Mouse (Mus musculus): Measurements from ENCODE around the gene Pctp. TPM values are rescaled to one million over a fixed set of nuclear protein-coding genes. Genes with fewer than 3 reads are reported as not detected.

The Pctp gene
- polyA plus RNA-seq, 1 experiment, result 0.05 TPM

DNA sequence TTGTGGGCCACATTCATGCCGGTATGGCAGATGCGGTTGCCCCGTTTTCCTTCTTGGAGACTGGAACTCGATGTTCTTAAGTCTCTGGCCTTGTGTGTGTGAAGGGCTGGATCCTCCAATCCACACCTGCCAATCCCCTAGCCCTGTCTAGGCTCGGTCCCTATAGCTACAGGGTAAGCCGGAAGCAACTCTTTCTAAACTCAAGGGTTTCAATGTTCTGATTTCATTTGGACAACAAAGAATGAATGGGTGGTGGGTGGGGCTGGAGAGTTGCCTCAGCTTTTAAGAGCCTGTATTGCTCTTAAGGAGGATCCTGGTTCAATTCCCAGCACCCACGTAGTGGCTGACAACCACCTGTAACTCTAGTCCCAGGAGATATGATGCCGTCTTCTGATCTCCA, 16.2 kb downstream of the Pctp start:
- Histone ChIP-seq H3K36me3 (ENCODE audit: control insufficient read depth) (no peaks in the 10 kb centered on the region; the same call in 1 of the 2 replicates), H3K9me3 (ENCODE audit: control insufficient read depth, low read length) (no peaks in the 10 kb centered on the region), H3K27me3 (ENCODE audit: control insufficient read depth) (no peaks in the 10 kb centered on the region), H3K4me1 (ENCODE audit: control insufficient read depth) (no peaks in the 10 kb centered on the region), H3K4me3 (replicated peaks) (no peak overlapping the region)
- TF ChIP-seq TAL1 (IDR thresholded peaks at IDR 0.05; ENCODE audit: low read length) (no peak), GATA1 (IDR thresholded peaks at IDR 0.05; ENCODE audit: low read length) (no peak)

DNA sequence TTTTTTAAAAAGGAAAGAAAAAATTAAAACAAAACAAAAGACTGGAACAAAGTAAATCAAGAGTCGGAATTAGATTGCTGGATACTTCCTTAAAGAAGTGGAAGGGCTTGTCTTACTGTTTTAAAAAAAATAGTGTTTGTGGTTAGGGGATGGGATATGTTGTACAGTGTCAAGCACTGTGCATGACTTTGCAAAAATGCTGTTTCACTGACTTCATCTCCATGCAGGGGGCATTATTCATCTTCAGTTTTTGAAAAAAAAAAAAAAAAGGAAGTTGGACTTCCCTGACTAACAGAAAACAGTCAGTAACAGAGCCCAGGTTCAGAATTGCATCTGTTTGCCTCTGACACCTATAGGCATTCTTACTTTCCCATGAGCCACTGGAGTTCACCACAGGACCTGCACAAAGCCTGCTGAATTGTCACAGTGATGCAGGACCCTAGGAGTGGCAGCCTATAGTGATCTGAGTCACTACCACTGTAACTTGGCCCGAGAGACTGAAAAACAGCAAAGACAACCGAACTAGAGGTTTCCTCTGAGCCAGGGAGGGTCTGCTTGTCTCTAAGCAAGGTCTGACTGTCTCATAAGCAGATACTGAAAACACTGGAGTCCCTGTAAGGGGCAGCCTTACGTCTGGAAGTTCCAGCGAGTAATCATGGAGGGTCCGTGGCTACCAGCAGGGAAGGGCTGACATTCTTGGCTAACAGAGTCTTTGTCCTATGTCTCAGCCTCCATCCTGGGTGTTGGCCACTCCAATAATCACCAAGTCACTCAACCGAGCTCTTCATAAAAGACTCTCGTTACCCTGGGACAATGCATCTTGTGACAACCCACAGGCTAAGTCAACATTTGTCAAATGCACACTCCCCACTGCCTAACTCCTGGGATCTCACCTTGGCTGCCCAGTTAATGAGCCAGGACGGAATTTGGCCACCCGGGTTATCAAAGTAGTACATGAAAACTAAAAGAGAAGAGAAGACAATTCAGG, 17.2 kb downstream of the Pctp start:
- Histone ChIP-seq H3K27me3 (ENCODE audit: control insufficient read depth) (no peaks in the 10 kb centered on the region), H3K4me3 (replicated peaks) (no peak overlapping the region), H3K36me3 (ENCODE audit: control insufficient read depth) (no peaks in the 10 kb centered on the region; the same call in 1 of the 2 replicates), H3K9me3 (ENCODE audit: control insufficient read depth, low read length) (no peaks in the 10 kb centered on the region), H3K4me1 (ENCODE audit: control insufficient read depth) (no peaks in the 10 kb centered on the region)
- TF ChIP-seq GATA1 (IDR thresholded peaks at IDR 0.05; ENCODE audit: low read length) (no peak), TAL1 (IDR thresholded peaks at IDR 0.05; ENCODE audit: low read length) (no peak)

- Histone ChIP-seq H3K4me3 (replicated peaks) (no peak overlapping the region), H3K9me3 (ENCODE audit: control insufficient read depth, low read length) (no peaks in the 10 kb centered on the region), H3K27me3 (ENCODE audit: control insufficient read depth) (no peaks in the 10 kb centered on the region), H3K36me3 (ENCODE audit: control insufficient read depth) (no peaks in the 10 kb centered on the region; the same call in 1 of the 2 replicates), H3K4me1 (ENCODE audit: control insufficient read depth) (no peaks in the 10 kb centered on the region)
- no peak for TF ChIP-seq GATA1 (IDR thresholded peaks at IDR 0.05; ENCODE audit: low read length)
- no peak for TF ChIP-seq TAL1 (IDR thresholded peaks at IDR 0.05; ENCODE audit: low read length)
Measured at GRCm38 (mm10) chr11:89984436-89984835, 18.3 kb downstream of the Pctp start.

DNA sequence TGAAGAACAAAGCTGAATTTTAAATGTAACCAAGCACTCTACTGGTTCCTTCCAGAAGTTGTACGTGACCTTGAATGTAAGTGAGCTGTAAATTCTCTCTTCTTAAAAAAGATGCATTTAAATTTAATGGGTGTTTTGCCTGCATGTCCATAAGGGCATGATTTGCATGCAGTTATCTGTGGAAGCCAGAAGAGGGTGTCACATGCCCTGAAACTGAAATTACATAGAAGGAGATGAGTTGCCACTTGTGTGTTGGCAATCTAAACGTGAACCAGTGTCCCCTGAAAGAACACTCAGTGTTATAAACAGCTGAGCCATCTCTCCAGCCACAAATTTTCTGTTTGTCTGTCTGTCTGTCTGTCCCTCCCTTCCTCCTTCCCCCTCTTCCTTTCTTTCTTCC, 19.8 kb downstream of the Pctp start:
- H3K36me3 ChIP-seq (ENCODE audit: control insufficient read depth), result no peaks in the 10 kb centered on the region; the same call in 1 of the 2 replicates
- TF ChIP-seq TAL1 (IDR thresholded peaks at IDR 0.05; ENCODE audit: low read length), result no peak
- TF ChIP-seq GATA1 (IDR thresholded peaks at IDR 0.05; ENCODE audit: low read length), result no peak

DNA sequence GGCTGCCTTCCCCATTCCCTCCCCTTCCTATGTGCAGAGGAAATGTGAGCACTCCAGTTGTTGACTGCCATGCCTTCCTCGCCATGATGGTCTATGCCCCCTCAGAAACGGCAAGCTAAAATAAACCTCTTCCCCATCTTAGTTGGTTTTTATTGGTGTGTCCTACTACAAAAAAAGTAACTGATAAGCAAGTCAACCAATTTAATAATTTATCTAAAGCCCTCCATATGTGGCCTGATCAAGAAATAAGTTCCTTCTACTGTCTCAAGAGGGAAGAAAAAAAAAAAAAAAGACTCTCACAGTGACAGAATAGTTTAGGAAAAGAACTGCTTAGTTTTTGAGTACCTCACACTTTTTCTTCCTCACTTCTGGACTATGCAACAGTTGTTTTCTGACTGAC, 22.6 kb downstream of the Pctp start:
- H3K4me3 ChIP-seq (replicated peaks), result no peak overlapping the region
- no peaks in the 10 kb centered on the region for H3K36me3 ChIP-seq (ENCODE audit: control insufficient read depth)
- H3K4me1 ChIP-seq (ENCODE audit: control insufficient read depth), result no peaks in the 10 kb centered on the region
- no peaks in the 10 kb centered on the region for H3K27me3 ChIP-seq (ENCODE audit: control insufficient read depth)
- no peaks in the 10 kb centered on the region for H3K9me3 ChIP-seq (ENCODE audit: control insufficient read depth, low read length)
- no peak for TF ChIP-seq GATA1 (IDR thresholded peaks at IDR 0.05; ENCODE audit: low read length)

More for the DNA sequence above, 19.8 kb downstream of the Pctp start:
- Histone ChIP-seq H3K4me1 (ENCODE audit: control insufficient read depth) (no peaks in the 10 kb centered on the region), H3K27me3 (ENCODE audit: control insufficient read depth) (no peaks in the 10 kb centered on the region), H3K9me3 (ENCODE audit: control insufficient read depth, low read length) (no peaks in the 10 kb centered on the region), H3K4me3 (replicated peaks) (no peak overlapping the region)

GRCm38 (mm10) chr11:89978914-89979818, 23.5 kb downstream of the Pctp start:
- TF ChIP-seq GATA1 (IDR thresholded peaks at IDR 0.05; ENCODE audit: low read length) (no peak), TAL1 (IDR thresholded peaks at IDR 0.05; ENCODE audit: low read length) (no peak)
- no peaks in the 10 kb centered on the region for H3K27me3 ChIP-seq (ENCODE audit: control insufficient read depth)
- H3K9me3 ChIP-seq (ENCODE audit: control insufficient read depth, low read length), result no peaks in the 10 kb centered on the region
- no peaks in the 10 kb centered on the region for H3K36me3 ChIP-seq (ENCODE audit: control insufficient read depth)
- H3K4me1 ChIP-seq (ENCODE audit: control insufficient read depth), result no peaks in the 10 kb centered on the region
- H3K4me3 ChIP-seq (replicated peaks), result no peak overlapping the region

DNA sequence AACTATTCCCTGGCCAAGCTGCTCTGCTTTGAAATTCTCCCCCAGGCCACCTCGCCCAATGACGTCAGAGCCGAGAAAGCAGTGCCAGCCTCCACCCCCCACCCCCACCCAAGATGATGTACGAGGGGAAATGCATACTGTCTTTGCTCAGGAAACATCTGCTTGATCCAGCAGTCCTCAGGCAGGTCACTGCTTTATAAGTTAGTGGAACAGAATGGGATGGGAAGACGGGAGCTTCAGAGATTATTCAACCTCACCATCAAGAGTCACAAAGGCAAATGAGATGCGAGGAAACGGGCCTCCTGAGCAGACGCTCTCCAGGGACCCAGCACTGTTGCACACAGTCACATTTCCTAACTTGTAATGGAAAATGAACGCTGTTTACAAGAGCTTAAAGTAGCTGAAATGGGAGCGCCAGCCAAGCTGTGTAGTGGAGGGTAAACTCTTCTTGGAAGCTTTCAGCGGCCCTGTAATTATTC, 24.3 kb downstream of the Pctp start:
- Histone ChIP-seq H3K4me3 (replicated peaks) (no peak overlapping the region), H3K27me3 (ENCODE audit: control insufficient read depth) (no peaks in the 10 kb centered on the region), H3K9me3 (ENCODE audit: control insufficient read depth, low read length) (no peaks in the 10 kb centered on the region), H3K4me1 (ENCODE audit: control insufficient read depth) (no peaks in the 10 kb centered on the region), H3K36me3 (ENCODE audit: control insufficient read depth) (no peaks in the 10 kb centered on the region)
- no peak for TF ChIP-seq GATA1 (IDR thresholded peaks at IDR 0.05; ENCODE audit: low read length)
- no peak for TF ChIP-seq TAL1 (IDR thresholded peaks at IDR 0.05; ENCODE audit: low read length)

DNA sequence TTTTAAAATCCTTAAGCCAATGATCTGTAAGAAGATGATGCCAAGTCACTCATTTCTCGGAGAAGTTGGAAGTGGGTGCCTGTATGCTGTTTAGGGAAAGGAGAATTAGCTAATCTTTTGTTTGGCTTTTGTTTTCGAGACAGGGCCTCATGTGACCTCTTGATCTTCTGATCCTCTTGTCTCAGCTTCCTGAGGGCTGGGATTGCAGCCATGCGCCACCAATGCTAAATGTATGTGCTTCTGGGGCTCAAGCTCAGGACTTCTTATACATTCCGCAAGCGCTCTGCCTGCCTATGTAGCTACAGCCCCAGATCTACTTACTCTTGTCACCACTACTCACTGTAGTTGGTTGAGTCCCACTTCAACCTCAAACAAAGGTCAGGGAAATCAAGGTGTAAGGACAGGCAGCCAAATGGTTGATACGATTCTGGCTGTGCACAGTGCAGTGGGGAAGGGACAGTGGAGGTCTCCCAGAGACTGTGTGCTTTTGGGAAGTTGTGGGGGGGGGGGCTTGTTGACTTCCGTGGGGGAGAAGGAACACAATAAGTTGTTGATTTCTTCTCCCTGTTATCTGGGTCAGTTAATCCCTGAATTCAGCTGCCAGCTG, 24.8 kb downstream of the Pctp start:
- no peaks in the 10 kb centered on the region for H3K4me1 ChIP-seq (ENCODE audit: control insufficient read depth)
- no peaks in the 10 kb centered on the region for H3K27me3 ChIP-seq (ENCODE audit: control insufficient read depth)
- no peaks in the 10 kb centered on the region for H3K9me3 ChIP-seq (ENCODE audit: control insufficient read depth, low read length)
- H3K36me3 ChIP-seq (ENCODE audit: control insufficient read depth), result no peaks in the 10 kb centered on the region
- H3K4me3 ChIP-seq (replicated peaks), result no peak overlapping the region
- TF ChIP-seq TAL1 (IDR thresholded peaks at IDR 0.05; ENCODE audit: low read length) (no peak), GATA1 (IDR thresholded peaks at IDR 0.05; ENCODE audit: low read length) (no peak)

Data from erythroblast, embryonic 14.5 days (primary cell).